Mouse (Mus musculus): ENCODE measurements around the gene Arhgef15. TPM values are rescaled to one million over a fixed set of nuclear protein-coding genes. Genes with fewer than 3 reads are reported as not detected.
A peak's percentile ranks its signal among the peaks of the same experiment; 100 is the strongest.

Arhgef15 gene
- polyA plus RNA-seq, 1 experiment from 2014 or later, result 10.8 TPM

DNA sequence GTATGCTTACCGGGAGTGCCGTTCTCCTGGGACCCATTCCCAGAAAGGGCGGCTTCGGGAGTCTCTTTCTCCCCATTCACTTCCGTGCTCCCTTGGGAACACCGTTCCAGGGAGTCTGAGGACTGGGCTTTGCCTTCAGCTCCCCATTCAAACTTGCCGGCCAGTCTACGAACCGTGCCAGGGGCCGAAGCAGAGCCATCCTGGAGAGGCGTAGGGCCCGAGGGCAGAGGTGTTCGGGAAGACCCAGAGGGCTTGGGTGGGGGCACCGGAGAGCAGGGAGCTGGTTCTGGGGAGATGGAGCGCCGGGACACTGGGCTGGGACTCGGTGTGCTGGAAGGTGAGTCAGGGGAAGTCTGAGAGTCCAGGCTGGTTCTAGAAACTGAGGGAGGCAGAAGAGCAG is 2.9 kb downstream of the Arhgef15 start:
- WGBS, result 2% methylated on average over 17 of the region's 17 CpGs
- peaks cover 7% of the 10 kb centered on the region; the same call in 1 of the 2 replicates for H3K36me3 ChIP-seq (ENCODE audit: control insufficient read depth, insufficient read depth, low read length)
- no peak overlapping the region for H3K27ac ChIP-seq (replicated peaks in 1 of 2; ENCODE audit: control insufficient read depth in 1 of 2, insufficient read depth in 1 of 2, low read depth in 2 of 2, low read length in 2 of 2)
- peaks cover 16% of the 10 kb centered on the region; the same call in 1 of the 2 replicates for H3K27me3 ChIP-seq (ENCODE audit: control insufficient read depth, insufficient read depth, low read length)
- no peak for ATAC-seq (ENCODE audit: insufficient number of reproducible peaks, insufficient read depth, low FRiP score, low read depth)
- no peaks in the 10 kb centered on the region for H3K9me3 ChIP-seq (ENCODE audit: control insufficient read depth, low read length)
- peak overlapping the region; percentile 70 for H3K9ac ChIP-seq (ENCODE audit: low read length)
- H3K4me3 ChIP-seq (ENCODE audit: control insufficient read depth in 1 of 2, insufficient read depth in 1 of 2, low read depth in 1 of 2, low read length in 2 of 2), result peak overlapping the region; percentile 40 to 46
- peak overlapping the region; percentile 87 for H3K4me2 ChIP-seq (ENCODE audit: low read length)
- peaks cover 6 to 17% of the 10 kb centered on the region in 2 experiments for H3K4me1 ChIP-seq (ENCODE audit: control insufficient read depth in 2 of 2, insufficient read depth in 2 of 2, low read length in 2 of 2)

DNA sequence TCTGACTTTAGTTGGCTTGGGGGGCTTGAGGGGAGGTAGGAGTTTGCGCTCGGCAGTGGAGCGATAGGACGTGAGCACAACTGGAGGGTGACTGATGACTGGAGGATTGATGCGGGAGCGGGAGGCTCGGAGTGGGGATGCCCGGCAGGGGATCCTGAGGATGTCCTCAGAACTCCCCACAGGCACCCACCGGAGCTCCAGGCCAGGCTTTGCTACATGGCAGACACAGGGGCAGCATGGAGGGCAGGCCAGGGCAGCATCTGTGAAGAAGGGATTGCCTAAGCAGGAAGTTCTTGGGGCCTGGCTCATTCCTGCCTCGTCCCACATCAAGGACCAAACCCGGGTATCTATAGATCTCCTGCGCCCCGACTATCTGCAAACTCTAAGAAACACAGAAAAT is 3.4 kb downstream of the Arhgef15 start:
- Histone ChIP-seq H3K4me3 (ENCODE audit: control insufficient read depth in 1 of 2, insufficient read depth in 1 of 2, low read depth in 1 of 2, low read length in 2 of 2) (peak overlapping the region; percentile 40 to 46), H3K9me3 (ENCODE audit: control insufficient read depth, low read length) (no peaks in the 10 kb centered on the region), H3K27ac (replicated peaks in 1 of 2; ENCODE audit: control insufficient read depth in 1 of 2, insufficient read depth in 1 of 2, low read depth in 2 of 2, low read length in 2 of 2) (no peak overlapping the region), H3K4me1 (ENCODE audit: control insufficient read depth in 2 of 2, insufficient read depth in 2 of 2, low read length in 2 of 2) (peaks cover 6 to 17% of the 10 kb centered on the region in 2 experiments), H3K9ac (ENCODE audit: low read length) (peak overlapping the region; percentile 70; the same call in 1 of the 2 replicates), H3K4me2 (ENCODE audit: low read length) (peak overlapping the region; percentile 87), H3K27me3 (ENCODE audit: control insufficient read depth, insufficient read depth, low read length) (peaks cover 16% of the 10 kb centered on the region; the same call in 1 of the 2 replicates), H3K36me3 (ENCODE audit: control insufficient read depth, insufficient read depth, low read length) (peaks cover 10% of the 10 kb centered on the region; the same call in 1 of the 2 replicates)
- WGBS, result 13% methylated on average over 13 of the region's 13 CpGs
- no peak for ATAC-seq (ENCODE audit: insufficient number of reproducible peaks, insufficient read depth, low FRiP score, low read depth)

DNA sequence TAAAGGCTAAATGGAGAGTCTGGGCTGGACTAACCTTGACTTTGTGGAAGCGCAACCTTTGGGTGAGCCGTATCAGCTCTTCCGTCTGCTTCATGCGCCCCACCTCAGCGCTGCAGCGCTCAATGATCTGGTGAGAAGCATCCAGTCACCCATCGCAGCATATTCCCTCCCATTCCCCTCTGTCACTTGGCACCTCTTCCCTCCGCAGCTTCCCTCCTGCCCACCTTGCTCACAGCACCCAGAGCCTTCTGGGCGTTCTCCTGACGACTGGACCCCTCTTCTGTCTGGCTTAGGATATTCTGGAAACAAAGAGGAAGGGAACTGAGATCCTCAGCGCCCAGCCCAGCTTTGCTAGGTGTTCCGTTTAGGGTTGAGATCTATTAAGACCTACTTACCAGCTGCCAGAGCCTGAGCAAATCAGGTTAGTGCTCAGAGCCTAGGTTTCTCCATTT is 9.7 kb downstream of the Arhgef15 start:
- peaks cover 3 to 6% of the 10 kb centered on the region in 2 experiments; a peak in 2 of 4 replicates for H3K4me1 ChIP-seq (ENCODE audit: control insufficient read depth in 2 of 2, insufficient read depth in 2 of 2, low read length in 2 of 2)
- ATAC-seq (ENCODE audit: insufficient number of reproducible peaks, insufficient read depth, low FRiP score, low read depth), result no peak
- no peak overlapping the region for H3K27ac ChIP-seq (replicated peaks in 1 of 2; ENCODE audit: control insufficient read depth in 1 of 2, insufficient read depth in 1 of 2, low read depth in 2 of 2, low read length in 2 of 2)
- H3K9me3 ChIP-seq (ENCODE audit: control insufficient read depth, low read length), result no peaks in the 10 kb centered on the region
- peaks cover 10% of the 10 kb centered on the region; the same call in 1 of the 2 replicates for H3K36me3 ChIP-seq (ENCODE audit: control insufficient read depth, insufficient read depth, low read length)
- no peak overlapping the region for H3K4me3 ChIP-seq (ENCODE audit: control insufficient read depth in 1 of 2, insufficient read depth in 1 of 2, low read depth in 1 of 2, low read length in 2 of 2)
- WGBS, result 38% methylated on average over 12 of the region's 12 CpGs
- H3K27me3 ChIP-seq (ENCODE audit: control insufficient read depth, insufficient read depth, low read length), result peaks cover 3% of the 10 kb centered on the region; the same call in 1 of the 2 replicates
- H3K9ac ChIP-seq (ENCODE audit: low read length), result no peak overlapping the region
- H3K4me2 ChIP-seq (ENCODE audit: low read length), result peak overlapping the region; percentile 58

DNA sequence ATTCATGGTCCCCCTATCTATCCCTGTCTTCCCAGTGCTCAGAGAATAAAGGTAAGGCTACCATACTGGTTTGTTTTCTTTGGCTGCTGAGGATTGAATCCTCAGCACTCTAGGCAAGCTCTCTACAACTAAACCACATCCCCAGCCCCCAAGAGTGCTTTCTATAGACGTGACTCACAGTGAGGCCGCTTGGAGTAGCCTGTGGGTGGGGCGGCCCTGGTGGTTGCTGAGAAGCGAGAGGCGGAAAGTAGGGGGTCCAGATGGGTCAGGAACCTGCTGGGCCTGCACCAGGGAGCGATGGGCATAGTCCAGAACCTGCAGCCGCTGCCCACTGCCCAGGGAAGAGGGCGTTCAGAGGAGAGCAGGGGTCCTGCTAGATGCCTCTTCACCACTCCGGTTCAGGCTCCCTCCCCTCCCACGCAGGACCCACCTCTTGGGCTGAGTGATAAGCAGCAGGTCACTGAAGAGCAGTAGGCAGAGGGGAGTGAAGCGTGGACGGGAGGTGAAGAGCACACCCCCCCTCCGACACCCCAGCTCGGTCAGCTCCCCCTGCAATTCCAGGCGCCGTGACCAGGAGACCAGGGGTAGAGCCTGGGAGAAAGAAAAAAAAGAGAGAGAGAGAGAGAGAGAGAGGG is 10.4 kb downstream of the Arhgef15 start:
- ATAC-seq (ENCODE audit: insufficient number of reproducible peaks, insufficient read depth, low FRiP score, low read depth), result no peak
- peak overlapping the region; percentile 58 for H3K4me2 ChIP-seq (ENCODE audit: low read length)
- H3K27me3 ChIP-seq (ENCODE audit: control insufficient read depth, insufficient read depth, low read length), result peaks cover 3% of the 10 kb centered on the region; the same call in 1 of the 2 replicates
- H3K9ac ChIP-seq (ENCODE audit: low read length), result peak overlapping the region; percentile 34; the same call in 1 of the 2 replicates
- H3K36me3 ChIP-seq (ENCODE audit: control insufficient read depth, insufficient read depth, low read length), result peaks cover 10% of the 10 kb centered on the region; the same call in 1 of the 2 replicates
- WGBS, result 21% methylated on average over 16 of the region's 16 CpGs
- H3K4me3 ChIP-seq (ENCODE audit: control insufficient read depth in 1 of 2, insufficient read depth in 1 of 2, low read depth in 1 of 2, low read length in 2 of 2), result peak overlapping the region; percentile 20 to 24
- no peaks in the 10 kb centered on the region for H3K9me3 ChIP-seq (ENCODE audit: control insufficient read depth, low read length)
- H3K27ac ChIP-seq (replicated peaks in 1 of 2; ENCODE audit: control insufficient read depth in 1 of 2, insufficient read depth in 1 of 2, low read depth in 2 of 2, low read length in 2 of 2), result no peak overlapping the region
- peaks cover 3 to 6% of the 10 kb centered on the region in 2 experiments; a peak in 2 of 4 replicates for H3K4me1 ChIP-seq (ENCODE audit: control insufficient read depth in 2 of 2, insufficient read depth in 2 of 2, low read length in 2 of 2)

DNA sequence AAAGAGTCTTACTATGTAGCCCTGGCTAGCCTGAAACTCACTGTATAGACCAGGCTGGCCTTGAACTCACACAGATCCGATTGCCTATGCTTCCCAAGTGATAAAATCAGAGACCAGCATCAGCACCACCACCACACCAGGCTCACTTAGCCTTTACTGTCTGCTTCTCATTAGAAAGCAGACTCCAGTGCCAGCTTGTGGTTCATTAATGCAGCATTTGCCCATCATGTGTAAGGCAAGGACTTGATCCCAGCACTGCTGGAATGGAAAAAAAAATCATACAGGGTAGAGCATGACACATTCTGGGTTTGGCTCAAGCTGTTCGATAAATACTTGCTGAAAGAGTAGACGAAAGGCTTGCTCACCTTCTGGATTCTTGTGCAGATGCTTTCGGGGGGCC is 11.3 kb downstream of the Arhgef15 start:
- 88% methylated on average over 4 of the region's 4 CpGs for WGBS
- H3K36me3 ChIP-seq (ENCODE audit: control insufficient read depth, insufficient read depth, low read length), result peaks cover 4% of the 10 kb centered on the region; the same call in 1 of the 2 replicates
- H3K4me3 ChIP-seq (ENCODE audit: control insufficient read depth in 1 of 2, insufficient read depth in 1 of 2, low read depth in 1 of 2, low read length in 2 of 2), result no peak overlapping the region
- H3K9ac ChIP-seq (ENCODE audit: low read length), result no peak overlapping the region
- no peaks in the 10 kb centered on the region for H3K27me3 ChIP-seq (ENCODE audit: control insufficient read depth, insufficient read depth, low read length)
- H3K4me1 ChIP-seq (ENCODE audit: control insufficient read depth in 2 of 2, insufficient read depth in 2 of 2, low read length in 2 of 2), result peaks cover 3 to 6% of the 10 kb centered on the region in 2 experiments; a peak in 2 of 4 replicates
- no peak overlapping the region for H3K27ac ChIP-seq (replicated peaks in 1 of 2; ENCODE audit: control insufficient read depth in 1 of 2, insufficient read depth in 1 of 2, low read depth in 2 of 2, low read length in 2 of 2)
- no peak for ATAC-seq (ENCODE audit: insufficient number of reproducible peaks, insufficient read depth, low FRiP score, low read depth)
- no peaks in the 10 kb centered on the region for H3K9me3 ChIP-seq (ENCODE audit: control insufficient read depth, low read length)
- no peak overlapping the region for H3K4me2 ChIP-seq (ENCODE audit: low read length)

DNA sequence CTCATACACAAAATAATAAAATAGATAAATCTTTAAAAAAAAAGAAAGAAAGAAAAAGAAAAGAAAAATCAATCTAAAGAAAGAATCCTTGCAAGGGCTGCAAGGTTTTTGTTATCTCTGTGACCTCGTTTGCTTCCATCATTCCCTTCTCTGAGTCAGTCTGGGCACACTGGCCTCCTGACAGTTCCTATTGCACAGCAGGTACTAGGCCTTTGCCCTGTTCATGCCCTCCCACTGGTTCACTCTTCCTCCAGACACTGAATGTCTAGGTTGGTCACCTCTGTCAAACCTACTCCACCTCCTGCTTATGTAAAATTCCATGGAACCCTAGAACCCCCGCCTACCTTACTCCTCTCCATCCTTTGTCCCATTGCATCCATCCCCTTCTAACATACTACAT is 12.0 kb downstream of the Arhgef15 start:
- no peak overlapping the region for H3K27ac ChIP-seq (replicated peaks in 1 of 2; ENCODE audit: control insufficient read depth in 1 of 2, insufficient read depth in 1 of 2, low read depth in 2 of 2, low read length in 2 of 2)
- peaks cover 5 to 9% of the 10 kb centered on the region in 2 experiments; a peak in 3 of 4 replicates for H3K4me1 ChIP-seq (ENCODE audit: control insufficient read depth in 2 of 2, insufficient read depth in 2 of 2, low read length in 2 of 2)
- no peaks in the 10 kb centered on the region for H3K9me3 ChIP-seq (ENCODE audit: control insufficient read depth, low read length)
- H3K4me2 ChIP-seq (ENCODE audit: low read length), result no peak overlapping the region
- H3K4me3 ChIP-seq (ENCODE audit: control insufficient read depth in 1 of 2, insufficient read depth in 1 of 2, low read depth in 1 of 2, low read length in 2 of 2), result no peak overlapping the region
- H3K36me3 ChIP-seq (ENCODE audit: control insufficient read depth, insufficient read depth, low read length), result 0 out of 2 replicates have a peak, but pooled peaks cover 3% of the 10 kb centered on the region
- no peak overlapping the region for H3K9ac ChIP-seq (ENCODE audit: low read length)
- WGBS, result 65% methylated on average over 2 of the region's 2 CpGs
- no peaks in the 10 kb centered on the region for H3K27me3 ChIP-seq (ENCODE audit: control insufficient read depth, insufficient read depth, low read length)
- no peak for ATAC-seq (ENCODE audit: insufficient number of reproducible peaks, insufficient read depth, low FRiP score, low read depth)

DNA sequence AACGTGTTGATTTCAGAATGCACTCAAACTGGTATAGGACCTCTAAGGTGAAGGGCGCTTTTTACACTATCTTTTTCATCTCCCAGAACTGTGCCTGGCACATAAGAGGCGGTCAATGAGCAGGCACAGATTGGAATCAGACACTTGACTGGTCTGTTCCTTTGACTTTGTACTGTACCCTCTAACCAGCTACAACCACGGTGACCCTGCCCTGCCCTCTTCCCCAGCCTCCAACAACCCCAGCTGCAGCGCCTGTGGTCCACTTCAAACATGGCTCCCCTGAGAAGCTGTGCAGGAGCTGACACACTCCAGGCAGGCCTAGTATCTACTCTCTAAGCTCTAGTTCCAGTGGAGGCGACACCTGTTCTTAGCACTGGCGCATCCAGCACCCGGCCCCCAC is 14.5 kb downstream of the Arhgef15 start:
- WGBS, result 75% methylated on average over 8 of the region's 8 CpGs
- no peak for ATAC-seq (ENCODE audit: insufficient number of reproducible peaks, insufficient read depth, low FRiP score, low read depth)
- H3K27me3 ChIP-seq (ENCODE audit: control insufficient read depth, insufficient read depth, low read length), result no peaks in the 10 kb centered on the region
- H3K9ac ChIP-seq (ENCODE audit: low read length), result no peak overlapping the region
- H3K9me3 ChIP-seq (ENCODE audit: control insufficient read depth, low read length), result no peaks in the 10 kb centered on the region
- H3K4me3 ChIP-seq (ENCODE audit: control insufficient read depth in 1 of 2, insufficient read depth in 1 of 2, low read depth in 1 of 2, low read length in 2 of 2), result no peak overlapping the region
- H3K4me2 ChIP-seq (ENCODE audit: low read length), result no peak overlapping the region
- peaks cover 5 to 9% of the 10 kb centered on the region in 2 experiments; a peak in 3 of 4 replicates for H3K4me1 ChIP-seq (ENCODE audit: control insufficient read depth in 2 of 2, insufficient read depth in 2 of 2, low read length in 2 of 2)
- H3K27ac ChIP-seq (replicated peaks in 1 of 2; ENCODE audit: control insufficient read depth in 1 of 2, insufficient read depth in 1 of 2, low read depth in 2 of 2, low read length in 2 of 2), result no peak overlapping the region
- H3K36me3 ChIP-seq (ENCODE audit: control insufficient read depth, insufficient read depth, low read length), result no peaks in the 10 kb centered on the region
